Mouse (Mus musculus) megakaryocyte, embryonic 14.5 days (primary cell): ENCODE data around the gene Actn4. TPM values are rescaled to one million over a fixed set of nuclear protein-coding genes. Genes with fewer than 3 reads are reported as not detected.

ENCODE experiments used
- H3K27me3 ChIP-seq: replicated peaks from 2 replicates; pipeline ENCODE3; 2012; ENCODE audit warnings: inconsistent platforms
- H3K36me3 ChIP-seq: replicated peaks from 2 replicates; pipeline ENCODE3; 2012; ENCODE audit warnings: low read length, inconsistent platforms, mixed read lengths
- H3K4me1 ChIP-seq: 2 replicates; pipeline ENCODE4 v1.6.1; 2012; ENCODE audit warnings: inconsistent platforms
- H3K4me3 ChIP-seq: replicated peaks from 2 replicates; pipeline ENCODE3; 2012; ENCODE audit warnings: moderate library complexity, mild to moderate bottlenecking, inconsistent platforms
- H3K9me3 ChIP-seq: 2 replicates; pipeline ENCODE4 v1.6.1; 2012; ENCODE audit warnings: inconsistent platforms
- FLI1 ChIP-seq: IDR thresholded peaks from 2 replicates; pipeline ENCODE4 v1.6.1; 2012; ENCODE audit warnings: low read length, inconsistent platforms, mixed read lengths
- GATA1 ChIP-seq: IDR thresholded peaks from 3 replicates; pipeline ENCODE4 v1.6.1; 2012; ENCODE audit warnings: mixed read lengths, low read length, inconsistent platforms, borderline replicate concordance
- polyA plus RNA-seq: library from polyadenylated mRNA; stranded (reverse); fragments of >175 nt; gene quantifications from 2 replicates; pipeline ENCODE4 v1.2.3, GENCODE M21; 2012; ENCODE audit warnings: low replicate concordance; ENCODE audit not compliant: insufficient read depth

Gene Actn4
- polyA plus RNA-seq, 1 experiment = 590 TPM

GRCm38 (mm10) chr7:28862817-28863499, 99.2 kb downstream of the Actn4 start:
- H3K4me3 ChIP-seq = no peak overlapping the region
- H3K27me3 ChIP-seq = peaks cover 2% of the 10 kb centered on the region
- no peak for TF ChIP-seq GATA1
- no peak for TF ChIP-seq FLI1
- H3K4me1 ChIP-seq = peaks cover 49% of the 10 kb centered on the region
- peaks cover 22% of the 10 kb centered on the region for H3K9me3 ChIP-seq
- H3K36me3 ChIP-seq = no peaks in the 10 kb centered on the region

- TF ChIP-seq FLI1 (no peak), GATA1 (no peak)
- H3K9me3 ChIP-seq = peaks cover 22% of the 10 kb centered on the region
- H3K36me3 ChIP-seq = no peaks in the 10 kb centered on the region
- H3K27me3 ChIP-seq = peaks cover 6% of the 10 kb centered on the region
- H3K4me3 ChIP-seq = no peak overlapping the region
- H3K4me1 ChIP-seq = peaks cover 38% of the 10 kb centered on the region
Observed at GRCm38 (mm10) chr7:28860898-28861297, 101.2 kb downstream of the Actn4 start.

DNA sequence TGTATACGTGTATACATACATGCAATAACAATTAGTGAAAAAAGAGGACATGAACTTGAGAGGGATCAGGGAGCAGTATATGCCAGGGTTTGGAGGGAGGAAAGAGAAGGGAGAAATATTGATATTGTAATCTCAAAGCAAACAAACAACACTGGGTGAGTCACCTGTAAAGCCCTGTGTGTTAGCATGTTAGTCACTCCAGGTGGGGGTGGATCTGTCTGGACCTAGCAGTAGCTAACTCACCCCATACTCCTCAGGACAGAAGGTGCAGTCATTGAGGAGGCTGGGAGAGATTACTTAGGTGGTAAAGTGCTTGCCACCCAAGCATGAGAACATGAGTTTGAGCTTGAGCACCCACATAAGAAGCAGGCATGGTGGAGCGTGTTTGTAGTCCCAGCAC, 102.2 kb downstream of the Actn4 start:
- peaks cover 6% of the 10 kb centered on the region for H3K27me3 ChIP-seq
- peaks cover 28% of the 10 kb centered on the region for H3K4me1 ChIP-seq
- TF ChIP-seq GATA1 (no peak), FLI1 (no peak)
- no peaks in the 10 kb centered on the region for H3K36me3 ChIP-seq
- H3K9me3 ChIP-seq = peaks cover 22% of the 10 kb centered on the region
- H3K4me3 ChIP-seq = no peak overlapping the region

DNA sequence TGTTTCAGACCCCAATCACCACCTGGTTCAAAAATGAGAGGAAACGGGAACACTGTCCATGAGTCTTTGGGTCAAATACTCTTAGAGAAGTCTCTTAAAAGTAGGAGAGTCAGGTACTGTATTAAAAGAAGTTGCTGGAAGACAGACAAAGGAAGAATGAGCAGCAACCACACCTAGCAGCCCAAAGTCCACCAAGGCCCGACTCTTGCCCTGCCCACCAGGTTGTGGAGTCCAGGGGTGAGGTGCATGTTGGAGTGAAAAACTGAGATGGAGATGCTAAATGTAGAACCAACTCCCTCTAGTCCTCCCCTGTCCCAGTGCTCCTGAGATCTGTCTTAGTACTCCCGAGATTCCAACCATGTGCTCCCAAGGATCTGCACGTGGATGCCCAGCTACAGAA, 111.5 kb downstream of the Actn4 start:
- Histone ChIP-seq H3K4me3 (no peak overlapping the region), H3K4me1 (peaks cover 9% of the 10 kb centered on the region), H3K36me3 (no peaks in the 10 kb centered on the region), H3K9me3 (peaks cover 3% of the 10 kb centered on the region; the same call in 1 of the 2 replicates), H3K27me3 (peaks cover 15% of the 10 kb centered on the region)
- no peak for TF ChIP-seq FLI1
- no peak for TF ChIP-seq GATA1

GRCm38 (mm10) chr7:28849700-28850236, 112.4 kb downstream of the Actn4 start:
- Histone ChIP-seq H3K36me3 (no peaks in the 10 kb centered on the region), H3K27me3 (peaks cover 15% of the 10 kb centered on the region), H3K4me1 (peaks cover 9% of the 10 kb centered on the region), H3K4me3 (no peak overlapping the region), H3K9me3 (peaks cover 3% of the 10 kb centered on the region; the same call in 1 of the 2 replicates)
- TF ChIP-seq GATA1 = no peak
- no peak for TF ChIP-seq FLI1

DNA sequence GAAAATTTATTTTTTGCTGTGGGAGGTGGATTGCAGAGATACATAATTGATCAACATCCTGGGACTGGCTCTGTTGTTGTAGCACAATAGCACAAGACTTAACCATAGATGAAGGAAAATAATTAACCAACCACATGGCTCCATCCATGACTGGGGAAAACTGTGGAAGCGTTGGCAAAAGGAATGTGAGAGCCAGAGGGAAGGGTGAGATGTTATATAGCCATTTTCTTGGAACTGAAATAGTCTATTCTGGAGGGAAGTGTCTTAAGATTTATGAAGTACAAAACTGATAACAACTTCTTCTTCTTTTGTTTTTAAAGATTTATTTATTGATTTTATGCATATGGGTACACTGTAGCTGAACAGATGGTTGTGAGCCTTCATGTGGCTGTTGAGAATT, 114.9 kb downstream of the Actn4 start:
- Histone ChIP-seq H3K4me3 (no peak overlapping the region), H3K4me1 (peaks cover 9% of the 10 kb centered on the region), H3K36me3 (no peaks in the 10 kb centered on the region), H3K27me3 (peaks cover 15% of the 10 kb centered on the region), H3K9me3 (peaks cover 3% of the 10 kb centered on the region; the same call in 1 of the 2 replicates)
- TF ChIP-seq FLI1 (no peak), GATA1 (no peak)

Other genes with a start within 250 kb of the Actn4 start
- gene Fbxo17, start 245.5 kb downstream of the Actn4 start, polyA plus RNA-seq = not detected in 2 replicates
- 283 and 464 TPM in 2 replicates for gene Mrps12, start 220.5 kb downstream of the Actn4 start, polyA plus RNA-seq
- 16.1 and 18.5 TPM in 2 replicates for gene Sars2, start 220.3 kb downstream of the Actn4 start, polyA plus RNA-seq
- not detected in 2 replicates for gene Ccer2, start 206.2 kb downstream of the Actn4 start, polyA plus RNA-seq
- gene Sirt2, start 195.6 kb downstream of the Actn4 start, polyA plus RNA-seq = 230 and 254 TPM in 2 replicates
- 239 and 363 TPM in 2 replicates for gene Nfkbib, start 194.8 kb downstream of the Actn4 start, polyA plus RNA-seq
- gene Rinl, start 173.4 kb downstream of the Actn4 start, polyA plus RNA-seq = 30.8 and 66.7 TPM in 2 replicates
- gene Hnrnpl, start 153.8 kb downstream of the Actn4 start, polyA plus RNA-seq = 226 and 241 TPM in 2 replicates
- 12.0 and 64.8 TPM in 2 replicates for gene Ech1, start 137.1 kb downstream of the Actn4 start, polyA plus RNA-seq
- 1.3 TPM in 1 of 2 replicates, not detected in the other for gene Lgals4, start 128.5 kb downstream of the Actn4 start, polyA plus RNA-seq
- gene Lgals7, start 98.5 kb downstream of the Actn4 start, polyA plus RNA-seq = not detected in 2 replicates
- gene Capn12, start 80.9 kb downstream of the Actn4 start, polyA plus RNA-seq = 0.08 TPM in 1 of 2 replicates, not detected in the other
- 143 and 185 TPM in 2 replicates for gene Eif3k, start 19.5 kb upstream of the Actn4 start, polyA plus RNA-seq
- gene Map4k1, start 19.7 kb upstream of the Actn4 start, polyA plus RNA-seq = 270 and 353 TPM in 2 replicates
- 0.12 TPM in 1 of 2 replicates, not detected in the other for gene Ryr1, start 162.8 kb upstream of the Actn4 start, polyA plus RNA-seq
- 1.9 and 7.5 TPM in 2 replicates for gene Rasgrp4, start 172.5 kb upstream of the Actn4 start, polyA plus RNA-seq
- gene Fam98c, start 193.9 kb upstream of the Actn4 start, polyA plus RNA-seq = 75.5 and 135 TPM in 2 replicates
- gene Ggn, start 207.9 kb upstream of the Actn4 start, polyA plus RNA-seq = 16.0 and 26.1 TPM in 2 replicates
- gene Spred3, start 208.1 kb upstream of the Actn4 start, polyA plus RNA-seq = 5.9 and 7.0 TPM in 2 replicates
- 131 and 177 TPM in 2 replicates for gene Psmd8, start 218.4 kb upstream of the Actn4 start, polyA plus RNA-seq